Mouse (Mus musculus) thymus, adult 2 months (tissue): ENCODE results near the gene Gm20517. TPM values are rescaled to one million over a fixed set of nuclear protein-coding genes. Genes with fewer than 3 reads are reported as not detected.
A peak's percentile ranks its signal among the peaks of the same experiment; 100 is the strongest.

Experiments used
- DNase-seq: peaks from one replicate; pipeline ENCODE4 v3.0.0; 2021
- H3K27ac ChIP-seq: fragments of 200-500 bp; 2 replicates; pipeline ENCODE4 v1.5.1; 2012; ENCODE audit warnings: low read length, control low read depth; ENCODE audit not compliant: control insufficient read depth, insufficient read depth
- H3K27me3 ChIP-seq: fragments of 200-500 bp; 2 replicates; pipeline ENCODE4 v1.6.1; 2012; ENCODE audit warnings: mild to moderate bottlenecking, low read length, moderate library complexity, mixed read lengths; ENCODE audit not compliant: control insufficient read depth, insufficient read depth
- H3K36me3 ChIP-seq: fragments of 200-500 bp; 2 replicates; pipeline ENCODE4 v1.6.1; 2012; ENCODE audit warnings: mild to moderate bottlenecking, low read length, moderate library complexity; ENCODE audit not compliant: control insufficient read depth, insufficient read depth
- H3K4me1 ChIP-seq: fragments of 200-500 bp; replicated peaks from 2 replicates; pipeline ENCODE4 v1.6.1; 2012; ENCODE audit warnings: low read length; ENCODE audit not compliant: control insufficient read depth, insufficient read depth
- H3K4me3 ChIP-seq: fragments of 200-500 bp; 2 replicates; pipeline ENCODE4 v1.5.1; 2012; ENCODE audit warnings: mild to moderate bottlenecking, low read length, control low read depth, moderate library complexity; ENCODE audit not compliant: control insufficient read depth, insufficient read depth
- CTCF ChIP-seq: fragments of 200-500 bp; IDR thresholded peaks from 2 replicates; pipeline ENCODE4 v1.5.1; 2012; ENCODE audit warnings: mild to moderate bottlenecking, control low read depth, low read length, moderate library complexity, borderline replicate concordance; ENCODE audit not compliant: control insufficient read depth, poor library complexity, insufficient read depth; ENCODE audit errors: extremely low read depth
- POLR2A ChIP-seq: fragments of 200-500 bp; IDR thresholded peaks from 2 replicates; pipeline ENCODE4 v1.6.1; 2012; ENCODE audit warnings: mild to moderate bottlenecking, low read length, control low read depth, moderate library complexity; ENCODE audit not compliant: control insufficient read depth, poor library complexity, insufficient read depth; ENCODE audit errors: extremely low read depth
- WGBS: fragments of 180-500 bp; shearing (Covaris S2); methylation state at CpG from one replicate; pipeline ENCODE4 v1.1.7; 2018; 5-methylcytosine and 5-hydroxymethylcytosine counted together
- polyA plus RNA-seq: library from polyadenylated mRNA; depleted of rRNA; stranded (reverse); fragments of >200 nt; gene quantifications from 2 replicates; pipeline ENCODE4 v1.2.3, GENCODE M21; 2012

Gm20517 gene
- polyA plus RNA-seq, 1 experiment, result 2.8 TPM

DNA sequence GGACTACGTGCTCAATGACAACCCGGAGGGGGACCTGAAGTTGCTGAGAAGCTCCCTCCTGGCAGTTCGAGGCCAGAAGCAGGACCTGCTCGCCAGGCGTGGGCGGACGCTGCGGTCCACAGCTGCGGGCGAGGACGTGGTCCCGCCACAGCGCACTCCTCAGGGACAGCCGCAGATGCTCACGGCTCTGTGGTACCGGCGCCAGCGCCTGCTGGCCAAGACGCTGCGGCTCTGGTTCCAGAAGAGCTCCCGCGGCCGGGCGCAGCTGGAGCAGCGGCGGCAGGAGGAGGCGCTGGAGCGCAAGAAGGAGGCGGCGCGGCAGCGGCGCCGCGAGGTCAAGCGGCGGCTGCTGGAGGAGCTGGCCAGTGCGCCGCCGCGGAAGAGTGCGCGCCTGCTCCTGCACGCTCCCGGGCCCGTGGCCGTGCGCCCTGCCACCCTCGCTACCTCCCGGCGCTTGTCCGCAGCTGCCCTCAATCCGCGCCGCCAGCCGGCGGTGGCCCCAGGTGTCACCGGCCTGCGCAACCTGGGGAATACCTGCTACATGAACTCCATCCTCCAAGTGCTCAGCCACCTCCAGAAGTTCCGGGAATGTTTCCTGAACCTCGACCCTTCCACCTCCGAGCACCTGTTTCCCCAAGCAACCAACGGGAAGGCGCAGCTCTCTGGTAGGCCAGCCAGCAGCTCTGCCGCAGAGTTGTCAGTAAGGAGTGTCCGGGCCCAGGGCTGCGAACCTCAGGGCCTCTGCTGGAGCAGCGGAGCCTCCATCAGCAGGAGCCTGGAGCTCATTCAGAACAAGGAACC, 61.1 kb downstream of the Gm20517 start:
- H3K36me3 ChIP-seq, result no peaks in the 10 kb centered on the region
- 30% methylated on average over 68 of the region's 68 CpGs for WGBS
- no peak for DNase-seq
- H3K4me1 ChIP-seq, result no peaks in the 10 kb centered on the region
- no peak for TF ChIP-seq POLR2A
- no peak for TF ChIP-seq CTCF
- H3K27me3 ChIP-seq, result no peaks in the 10 kb centered on the region
- H3K4me3 ChIP-seq, result no peak overlapping the region
- H3K27ac ChIP-seq, result no peak overlapping the region

DNA sequence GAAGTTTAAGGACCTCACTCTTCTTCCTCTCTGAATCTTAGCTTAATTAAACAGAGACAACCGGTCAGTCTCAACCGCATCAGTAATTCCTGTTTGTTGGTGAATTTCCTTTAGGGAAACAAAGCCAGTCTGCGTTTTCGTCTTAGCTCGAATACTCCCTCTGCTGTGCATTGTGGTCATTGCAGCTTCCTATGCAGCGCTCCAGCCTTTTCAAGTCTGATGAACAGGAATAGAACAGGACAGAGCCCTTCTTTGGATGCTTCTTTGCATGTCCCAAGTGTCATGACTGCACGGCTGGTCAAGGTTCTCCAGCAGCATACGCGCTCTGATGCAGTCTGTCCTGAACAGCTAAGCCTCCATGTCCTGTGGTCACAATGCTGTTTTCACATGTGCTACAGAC, 65.2 kb downstream of the Gm20517 start:
- no peaks in the 10 kb centered on the region for H3K4me1 ChIP-seq
- no peak overlapping the region for H3K4me3 ChIP-seq
- 41% methylated on average over 9 of the region's 9 CpGs for WGBS
- DNase-seq, result peak; percentile 42
- TF ChIP-seq POLR2A (no peak), CTCF (no peak)
- H3K36me3 ChIP-seq, result peaks cover 18% of the 10 kb centered on the region; the same call in 1 of the 2 replicates
- no peaks in the 10 kb centered on the region for H3K27me3 ChIP-seq
- no peak overlapping the region for H3K27ac ChIP-seq

DNA sequence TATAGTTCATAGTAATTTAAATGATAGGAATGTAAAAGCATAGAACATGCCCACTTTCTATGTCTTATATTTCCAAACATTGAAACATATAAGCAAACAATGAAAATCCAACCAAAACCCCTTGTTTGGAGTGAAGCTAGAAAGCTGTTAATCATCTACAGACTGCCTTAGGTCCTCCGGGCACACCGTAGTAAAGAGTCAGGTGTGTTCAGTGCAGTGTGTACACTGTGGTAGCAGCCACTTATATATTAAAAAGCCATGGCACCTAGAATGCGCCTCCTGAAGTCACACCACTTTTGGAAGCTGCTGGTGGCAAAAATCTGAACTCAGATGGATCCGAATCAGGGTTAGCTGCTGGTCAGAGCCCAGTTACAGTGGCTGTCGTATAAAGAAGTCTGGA, 66.8 kb downstream of the Gm20517 start:
- 97% methylated on average over 5 of the region's 5 CpGs for WGBS
- no peak for DNase-seq
- Histone ChIP-seq H3K36me3 (peaks cover 19% of the 10 kb centered on the region; the same call in 1 of the 2 replicates), H3K27me3 (no peaks in the 10 kb centered on the region), H3K4me3 (no peak overlapping the region), H3K27ac (no peak overlapping the region), H3K4me1 (no peaks in the 10 kb centered on the region)
- TF ChIP-seq CTCF, result no peak
- no peak for TF ChIP-seq POLR2A

DNA sequence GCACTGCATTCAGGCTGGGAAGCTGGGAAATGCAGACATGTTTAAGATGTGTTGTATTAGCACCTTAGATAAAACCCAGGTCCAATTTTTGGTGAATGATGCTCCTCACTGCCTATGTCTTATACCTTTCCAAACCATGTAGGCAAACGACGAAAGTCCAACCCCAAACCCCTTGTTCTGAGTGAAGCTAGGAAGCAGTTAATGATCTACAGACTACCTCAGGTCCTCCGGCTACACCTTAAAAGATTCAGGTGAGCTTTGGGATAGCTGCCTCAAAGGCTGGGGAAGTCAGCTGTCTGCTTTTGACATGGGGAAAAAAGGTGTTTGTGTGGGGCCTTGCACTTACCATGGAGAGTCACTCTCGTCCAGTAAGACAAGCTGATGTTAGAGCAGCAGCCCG, 67.3 kb downstream of the Gm20517 start:
- H3K27ac ChIP-seq, result no peak overlapping the region
- 95% methylated on average over 5 of the region's 5 CpGs for WGBS
- no peak overlapping the region for H3K4me3 ChIP-seq
- H3K36me3 ChIP-seq, result peaks cover 19% of the 10 kb centered on the region; the same call in 1 of the 2 replicates
- no peaks in the 10 kb centered on the region for H3K27me3 ChIP-seq
- DNase-seq, result no peak
- H3K4me1 ChIP-seq, result no peaks in the 10 kb centered on the region
- TF ChIP-seq POLR2A (no peak), CTCF (no peak)

DNA sequence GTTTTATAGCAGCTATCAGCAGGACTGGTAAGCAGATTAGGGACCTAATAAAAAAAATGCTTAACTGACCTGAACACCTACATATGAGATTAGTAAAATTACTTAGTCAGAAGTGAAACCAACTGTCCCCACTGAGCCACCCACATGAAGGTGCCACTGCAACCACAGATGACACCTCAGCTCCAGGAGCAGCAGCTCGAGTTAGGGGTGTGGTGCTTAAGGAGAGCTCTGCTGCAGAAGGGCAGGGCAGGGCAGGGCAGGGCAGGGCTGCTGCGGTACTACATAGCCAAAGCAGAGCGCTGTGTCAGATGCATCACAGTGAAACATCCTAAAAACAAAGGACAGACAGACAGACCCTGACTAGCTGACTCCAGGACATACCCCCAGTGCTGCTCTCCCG, 71.4 kb downstream of the Gm20517 start:
- DNase-seq, result no peak
- no peak overlapping the region for H3K27ac ChIP-seq
- no peaks in the 10 kb centered on the region for H3K27me3 ChIP-seq
- TF ChIP-seq CTCF (no peak), POLR2A (no peak)
- WGBS, result 56% methylated on average over 4 of the region's 4 CpGs
- H3K36me3 ChIP-seq, result peaks cover 19% of the 10 kb centered on the region; the same call in 1 of the 2 replicates
- H3K4me3 ChIP-seq, result no peak overlapping the region
- peaks cover 7% of the 10 kb centered on the region for H3K4me1 ChIP-seq

DNA sequence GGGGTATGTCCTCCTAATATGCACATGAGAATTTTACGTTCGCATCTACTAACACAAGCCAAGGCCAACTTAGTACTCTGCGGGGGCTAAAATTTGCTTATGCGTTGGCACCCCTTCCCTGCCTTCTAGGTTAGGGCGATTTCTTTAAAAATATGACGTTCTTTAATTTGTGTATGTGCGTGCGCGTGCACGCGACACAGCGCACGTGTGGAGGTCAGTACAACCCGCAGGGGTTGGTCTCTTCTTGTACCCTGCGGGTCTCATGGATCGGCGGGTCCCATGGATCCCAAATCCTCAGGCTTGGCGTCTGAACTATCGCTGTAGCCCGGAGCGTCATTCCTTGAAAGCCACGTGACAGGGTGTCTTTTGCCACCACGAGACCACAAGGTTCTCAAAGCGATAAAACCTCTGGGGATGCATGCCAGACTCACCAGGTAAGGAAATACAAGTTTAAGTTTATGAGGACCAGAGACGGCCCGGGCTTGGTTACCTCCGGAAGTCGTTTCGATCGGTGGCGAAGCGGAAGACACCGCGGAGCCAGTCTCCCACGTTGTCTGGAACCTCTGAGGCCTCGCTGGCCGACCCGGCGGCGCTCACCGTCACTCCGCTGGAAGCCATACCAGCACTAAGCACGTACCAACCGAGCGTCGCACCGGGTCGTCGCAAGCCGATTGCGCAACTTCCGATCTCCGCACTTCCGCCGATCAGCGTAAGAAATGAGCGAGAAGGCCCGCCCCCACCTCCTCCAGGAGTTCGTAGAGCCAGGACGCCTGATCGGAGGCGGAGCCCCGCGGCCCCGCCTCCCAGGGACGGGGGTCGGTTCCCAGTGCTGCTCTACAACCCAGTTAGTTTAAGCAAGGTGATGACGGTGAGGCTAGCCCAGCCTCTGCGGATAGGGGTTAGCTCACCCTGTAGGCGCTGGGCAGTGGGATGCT, 76.3 kb downstream of the Gm20517 start:
- DNase-seq, result peak; percentile 93
- no peak for TF ChIP-seq CTCF
- TF ChIP-seq POLR2A, result peak; percentile 69; the same call in 1 of the 2 replicates
- Histone ChIP-seq H3K4me3 (peak overlapping the region; percentile 82), H3K27me3 (no peaks in the 10 kb centered on the region), H3K36me3 (no peaks in the 10 kb centered on the region), H3K27ac (no peak overlapping the region), H3K4me1 (peaks cover 17% of the 10 kb centered on the region)
- WGBS, result under 1% methylated on average over 70 of the region's 70 CpGs
